Mouse (Mus musculus) CD8-positive naive resting alpha-beta T cell, adult 2 months (primary cell): ENCODE results near the gene Sptbn2.

ENCODE experiments used
- DNase-seq, 2 experiments: peaks; one replicate each; pipeline ENCODE4 v3.0.0; 2022; ENCODE audit warnings: low read depth in 2 of 2, low spot score in 2 of 2

Sptbn2 gene

DNA sequence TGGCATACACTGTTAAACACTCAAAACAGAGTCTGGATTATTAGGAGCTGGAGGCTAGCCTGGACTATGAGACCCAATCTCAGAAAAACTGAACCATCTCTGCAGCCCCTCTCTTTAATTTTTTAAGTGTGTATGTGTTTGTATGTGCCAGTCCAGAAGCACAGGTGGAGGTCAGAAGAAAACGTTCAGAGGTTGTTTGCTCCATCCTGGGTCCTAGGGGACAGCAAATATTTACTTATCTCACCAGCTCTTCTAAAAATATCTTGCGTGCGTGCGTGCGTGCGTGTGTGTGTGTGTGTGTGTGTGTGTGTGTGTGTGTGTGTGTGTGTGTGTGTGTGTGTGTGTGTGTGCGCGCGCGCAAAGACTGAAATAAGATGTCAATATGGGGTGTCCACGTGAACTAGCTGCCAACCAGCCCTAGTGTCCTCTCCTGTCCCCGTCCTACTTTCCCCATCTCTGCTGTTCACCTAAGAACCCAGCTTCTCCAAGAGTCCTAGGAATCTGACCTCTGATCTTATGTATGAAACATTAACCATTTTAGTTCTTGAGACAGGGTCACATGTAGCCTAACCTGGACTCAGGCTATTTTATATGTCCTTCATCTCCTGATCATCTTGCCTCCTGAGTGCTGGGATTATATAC, 56.7 kb downstream of the Sptbn2 start:
- no peak for DNase-seq

DNA sequence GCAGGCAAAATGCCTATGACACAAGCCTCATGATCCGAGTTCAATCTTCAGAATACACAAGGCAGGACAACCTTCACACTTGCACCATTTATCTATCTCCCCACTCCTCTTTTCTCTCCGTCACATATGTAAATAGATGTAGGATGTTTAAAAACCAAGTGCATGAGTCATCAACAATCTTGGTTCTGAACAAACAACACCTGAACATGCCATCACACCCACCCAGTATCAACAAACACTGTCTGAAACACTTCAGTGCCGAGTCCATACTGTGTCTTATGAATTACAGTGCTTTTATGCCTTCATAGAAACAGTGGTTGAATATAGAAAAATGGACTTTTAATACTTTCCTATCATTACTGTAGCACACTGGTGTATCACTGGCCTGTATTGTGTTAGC, 61.8 kb downstream of the Sptbn2 start:
- no peak for DNase-seq

DNA sequence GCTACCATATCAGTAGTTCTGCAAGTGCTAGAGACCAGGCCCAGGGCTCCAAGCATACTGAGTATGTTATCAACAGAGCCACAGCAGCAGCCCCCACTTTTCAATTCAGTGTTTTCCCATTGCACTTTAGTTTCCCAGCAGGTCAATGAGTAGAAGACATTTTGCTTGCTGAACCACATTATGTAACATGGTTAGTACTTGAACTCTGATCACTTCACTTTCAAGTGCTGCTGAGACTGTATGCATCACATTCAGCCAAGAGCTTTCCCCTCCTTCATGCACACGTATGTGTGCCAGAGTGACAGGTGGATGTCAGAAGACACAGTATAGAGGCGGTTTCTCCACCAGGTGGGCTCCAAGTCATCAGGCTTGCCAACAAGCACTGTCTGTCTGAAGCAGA, 71.9 kb downstream of the Sptbn2 start:
- no peak for DNase-seq

DNA sequence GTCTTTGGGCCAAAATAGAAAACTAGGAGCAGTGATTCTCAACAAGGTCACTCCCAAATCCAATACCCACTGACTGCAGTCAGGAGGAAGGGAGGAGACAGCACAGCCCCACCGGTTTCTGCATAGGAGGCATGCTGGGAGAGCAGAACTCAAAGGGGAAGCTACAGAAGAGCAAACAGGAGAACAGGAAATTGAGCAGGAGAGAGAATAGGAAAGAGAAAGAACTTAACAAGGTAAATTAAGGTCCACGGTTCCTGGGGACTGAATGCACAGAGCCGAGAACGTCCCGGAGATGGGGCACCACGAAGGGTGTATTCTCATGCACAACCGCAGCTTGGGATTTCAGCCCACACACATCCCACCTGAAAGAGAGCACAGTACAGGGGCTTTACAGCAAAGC, 74.2 kb downstream of the Sptbn2 start:
- DNase-seq: no peak

DNA sequence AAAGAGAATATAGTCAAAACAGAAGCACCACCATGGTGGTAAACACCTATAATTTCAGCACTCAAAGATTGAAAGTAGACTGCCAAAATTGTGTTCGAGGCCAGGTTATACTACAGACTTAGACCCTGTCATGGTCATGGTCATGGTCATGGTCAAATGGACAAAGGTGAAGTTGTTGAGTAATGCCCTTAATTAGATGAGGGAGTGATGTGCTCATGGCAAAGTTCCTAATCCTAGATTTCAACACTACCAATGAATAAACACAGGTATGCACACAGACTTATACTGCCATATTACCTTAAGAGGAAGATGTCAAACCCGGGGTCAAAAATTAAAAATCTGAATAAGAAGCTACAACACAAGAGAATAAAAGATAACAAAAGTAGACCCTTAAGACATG, 75.3 kb downstream of the Sptbn2 start:
- no peak for DNase-seq

DNA sequence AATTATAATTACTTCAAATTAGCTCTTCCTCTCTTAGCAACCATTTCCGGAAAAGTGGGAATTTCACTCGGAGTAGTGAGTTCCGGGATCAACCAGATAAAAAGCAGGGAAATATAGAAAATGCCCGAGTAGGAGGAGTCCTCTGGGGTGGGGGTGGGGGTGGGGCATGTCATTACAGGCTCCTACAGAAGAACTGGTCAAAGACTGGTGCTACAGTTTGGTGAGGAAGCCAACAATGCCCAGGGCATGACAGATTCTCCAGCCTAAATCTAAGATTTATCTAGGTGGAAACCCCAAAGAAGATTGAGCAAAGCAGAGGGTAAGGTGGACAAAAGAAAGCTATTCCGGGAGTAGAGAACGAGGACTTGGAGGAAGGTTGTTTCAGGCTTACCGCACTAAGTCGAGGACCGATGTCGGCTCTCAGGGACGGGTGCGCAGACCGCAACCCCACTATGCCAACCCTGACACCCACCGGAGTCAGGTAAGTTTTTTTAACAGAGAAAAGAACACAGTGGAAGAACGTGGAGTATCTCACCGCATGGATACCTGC, 82.4 kb downstream of the Sptbn2 start:
- no peak for DNase-seq

DNA sequence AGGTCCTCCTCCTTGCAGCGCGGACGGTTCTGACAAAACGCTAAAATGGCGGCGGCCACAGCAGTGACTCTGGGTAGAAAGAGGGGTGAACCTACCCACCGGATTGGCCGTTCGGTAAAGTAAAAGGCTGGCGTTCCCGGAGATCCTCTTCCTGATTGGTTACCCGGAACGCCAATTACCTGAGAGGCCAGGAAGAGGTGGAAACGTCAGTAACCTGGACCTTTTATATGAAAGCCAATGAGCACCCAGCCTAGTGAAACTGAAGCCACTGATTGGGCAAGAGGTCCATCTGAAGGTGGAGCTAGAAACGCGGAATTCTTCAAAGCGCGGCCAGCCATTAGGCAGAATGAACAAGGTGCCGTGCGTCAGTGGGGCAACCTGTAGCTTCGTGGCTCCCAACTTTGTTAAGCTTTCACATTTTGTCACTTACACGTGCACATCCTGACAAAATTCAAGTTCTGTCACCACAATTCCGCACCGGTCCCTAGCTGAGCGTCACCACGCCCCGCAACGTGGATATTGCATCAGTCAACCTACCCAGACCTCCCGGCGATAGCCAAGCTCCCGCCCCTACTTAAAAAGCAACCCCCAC, 83.0 kb downstream of the Sptbn2 start, which contains the start of gene Rbm4:
Gene Rbm4 (minus strand): TSS at position 71 of the 592 bp plus-strand sequence.
- peak; percentile 94 for DNase-seq

DNA sequence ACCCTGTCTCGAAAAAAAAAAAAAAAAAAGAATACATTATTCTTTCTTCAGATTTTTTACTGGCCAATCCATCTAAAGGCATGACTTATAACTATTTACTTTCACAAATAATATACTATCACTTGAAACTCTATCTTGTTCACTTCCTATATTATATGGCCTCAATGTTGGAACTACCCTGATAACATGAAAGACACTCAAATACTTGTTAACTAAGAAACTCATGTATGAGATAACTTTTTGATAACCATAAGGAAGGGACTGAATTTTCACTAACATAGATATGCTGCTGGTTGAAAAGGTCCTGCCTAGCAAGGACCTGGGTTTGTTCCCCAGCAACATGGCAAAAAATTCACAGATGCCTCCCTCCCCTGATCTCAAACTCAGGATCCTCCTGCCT, 85.0 kb downstream of the Sptbn2 start:
- no peak for DNase-seq

DNA sequence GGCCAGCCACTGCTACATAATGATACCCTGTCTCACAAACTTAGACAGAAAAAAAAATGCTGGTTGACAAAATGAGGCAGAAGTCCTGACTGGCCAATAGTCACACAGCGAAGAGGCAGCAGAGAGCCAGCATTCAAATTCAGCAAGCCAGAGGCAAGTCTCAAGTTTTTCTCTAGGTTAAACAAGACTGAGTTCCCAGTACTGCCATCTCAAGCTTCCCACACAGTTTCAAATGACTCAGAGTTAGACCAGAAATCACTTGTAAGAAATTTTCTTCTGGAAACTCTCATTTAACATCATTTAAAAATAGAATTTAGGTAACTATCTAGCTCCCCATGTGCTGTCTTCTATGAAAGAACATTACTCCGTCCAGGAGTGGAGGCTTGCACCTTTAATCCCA, 86.9 kb downstream of the Sptbn2 start:
- DNase-seq: no peak

DNA sequence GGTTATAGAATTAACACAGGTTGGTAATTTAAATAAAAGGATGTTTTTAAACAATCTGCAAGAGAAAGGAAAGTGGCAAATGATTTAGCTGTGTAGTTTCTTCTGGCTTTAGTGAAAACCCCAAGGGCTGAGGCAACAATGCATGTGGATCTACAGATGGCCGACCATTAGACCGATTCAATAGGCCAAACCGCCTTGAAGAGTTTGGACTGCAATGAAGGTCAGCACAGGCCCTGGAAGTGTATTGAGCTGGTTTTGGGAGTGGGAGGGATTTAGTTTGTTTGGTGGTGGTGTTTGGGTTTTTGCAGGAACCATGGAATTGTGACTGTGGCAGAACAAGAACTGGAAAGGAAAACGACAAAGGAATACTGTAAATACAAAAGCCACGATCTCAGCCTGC, 88.1 kb downstream of the Sptbn2 start:
- no peak for DNase-seq
